In the genomic region with DNA sequence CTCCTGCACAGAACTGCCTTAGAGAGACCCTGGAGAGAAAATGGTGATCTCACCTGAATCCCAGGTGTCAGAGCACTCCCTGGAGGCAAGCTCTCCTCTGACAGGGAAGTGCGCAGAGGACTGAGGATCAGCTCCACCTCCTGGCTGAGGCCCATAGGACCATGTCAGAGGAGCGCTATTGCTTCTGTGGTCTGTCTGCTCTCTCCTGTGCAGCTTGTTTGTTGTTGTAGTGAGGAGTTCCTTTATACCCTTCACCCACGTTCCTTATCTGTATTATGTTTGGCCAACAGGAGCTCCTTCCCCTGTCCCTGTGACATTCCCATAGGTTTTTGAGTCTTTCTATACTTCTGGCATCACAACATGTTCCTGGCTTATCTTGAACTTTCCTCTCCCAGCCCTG, we compare ENCODE assay signal across 19 mouse cellular contexts.
DNase-seq lines count a peak whose midpoint lies in the region; ATAC-seq and TF ChIP-seq lines count a peak whose summit lies in the region.
"Had no signal": no experiment of that assay in that cellular context is flagged by ENCODE, and none has a peak within 500 bp of the region (broad histone marks: within the 10 kb centered on the region; RNA-seq: fewer than 3 reads in every experiment).

No protein-coding gene starts in this region.

- intact Hi-C loops in heart, postnatal 14 days (cut with DNase I), result loop anchor here (10.0 kb wide), 1 partner anchor 153 kb away; no protein-coding TSS in a partner anchor

- 46% methylated on average over 3 of the region's 3 CpGs for WGBS in heart, embryonic 13.5 days
- WGBS in heart, embryonic 14.5 days, result 39% methylated on average over 3 of the region's 3 CpGs
- WGBS in stomach, postnatal 0 days, result 57% methylated on average over 3 of the region's 3 CpGs
- WGBS in kidney, adult 2 months, result 82% methylated on average over 3 of the region's 3 CpGs

- TF ChIP-seq CTCF in stomach, postnatal 0 days (IDR thresholded peaks at IDR 0.05; ENCODE audit: low read depth), result peak; percentile 32
- no peak for TF ChIP-seq CTCF in kidney, adult 2 months (conservative IDR thresholded peaks at IDR 0.05; ENCODE audit: insufficient read depth, insufficient read length, low read depth, low read length)

- H3K4me1 ChIP-seq in heart, embryonic 13.5 days, result 0 out of 2 replicates have a peak, but pooled peaks cover 8% of the 10 kb centered on the region
- H3K4me1 ChIP-seq in heart, embryonic 14.5 days (ENCODE audit: control insufficient read depth in 2 of 2, insufficient read depth in 2 of 2, low read length in 2 of 2), result no peaks in the 10 kb centered on the region
- H3K4me1 ChIP-seq in stomach, postnatal 0 days (replicated peaks; ENCODE audit: control insufficient read depth, insufficient read depth), result no peaks in the 10 kb centered on the region
- H3K4me1 ChIP-seq in kidney, adult 2 months (ENCODE audit: control insufficient read depth, insufficient read depth, low read length), result no peaks in the 10 kb centered on the region
- H3K4me1 ChIP-seq: embryonic facial prominence, embryonic 12.5 days; forebrain, embryonic 15.5 days; hindbrain, embryonic 12.5 days had no signal

- H3K27ac ChIP-seq in heart, embryonic 13.5 days (replicated peaks), result peak overlapping the region; percentile 24; the same call in 1 of the 2 replicates
- H3K27ac ChIP-seq in heart, embryonic 14.5 days (replicated peaks in 1 of 2; ENCODE audit: control insufficient read depth in 1 of 2, insufficient read depth in 1 of 2, low read depth in 2 of 2, low read length in 2 of 2), result no peak overlapping the region
- no peak overlapping the region for H3K27ac ChIP-seq in stomach, postnatal 0 days (replicated peaks)
- no peak overlapping the region for H3K27ac ChIP-seq in kidney, adult 2 months (ENCODE audit: insufficient read depth, low read depth, low read length)
- H3K27ac ChIP-seq: embryonic facial prominence, embryonic 12.5 days; forebrain, embryonic 15.5 days; hindbrain, embryonic 12.5 days had no signal

- H3K27me3 ChIP-seq in heart, embryonic 13.5 days (replicated peaks), result no peaks in the 10 kb centered on the region
- no peaks in the 10 kb centered on the region for H3K27me3 ChIP-seq in heart, embryonic 14.5 days (ENCODE audit: control insufficient read depth, insufficient read depth, low read length)
- H3K27me3 ChIP-seq in stomach, postnatal 0 days (ENCODE audit: control insufficient read depth, insufficient read depth, low read length), result no peaks in the 10 kb centered on the region
- H3K27me3 ChIP-seq in kidney, adult 2 months (replicated peaks; ENCODE audit: control insufficient read depth, insufficient read depth, low read length), result no peaks in the 10 kb centered on the region
- H3K27me3 ChIP-seq: embryonic facial prominence, embryonic 12.5 days; forebrain, embryonic 15.5 days; hindbrain, embryonic 12.5 days had no signal

- DNase-seq in heart, adult 18-20 months, result peak; percentile 17 to 29
- no peak for DNase-seq in heart, postnatal 4 days
- no peak for DNase-seq in heart, postnatal 14 days
- peak; percentile 21 for DNase-seq in stomach, postnatal 0 days (ENCODE audit: low spot score)
- no peak for DNase-seq in kidney, adult 2 months
- DNase-seq: adrenal gland, postnatal 10 days; cerebellum, adult 11 months; cerebellum, adult 8-10 months; cerebellum, postnatal 14 days; embryo, embryonic 11 days; gastrocnemius, postnatal 36 days had no signal

- no peak for TF ChIP-seq POLR2A in kidney, adult 2 months (IDR thresholded peaks at IDR 0.05; ENCODE audit: low read depth, low read length)

- no peaks in the 10 kb centered on the region for H3K9me3 ChIP-seq in heart, embryonic 13.5 days
- H3K9me3 ChIP-seq in heart, embryonic 14.5 days (ENCODE audit: control insufficient read depth, low read length), result no peaks in the 10 kb centered on the region
- no peaks in the 10 kb centered on the region for H3K9me3 ChIP-seq in stomach, postnatal 0 days (ENCODE audit: control insufficient read depth, low read length)
- H3K9me3 ChIP-seq: embryonic facial prominence, embryonic 12.5 days; forebrain, embryonic 15.5 days; hindbrain, embryonic 12.5 days had no signal

- no peak overlapping the region for H3K4me3 ChIP-seq in heart, embryonic 13.5 days
- H3K4me3 ChIP-seq in heart, embryonic 14.5 days (ENCODE audit: control insufficient read depth in 1 of 2, insufficient read depth in 1 of 2, low read depth in 1 of 2, low read length in 2 of 2), result no peak overlapping the region
- H3K4me3 ChIP-seq in stomach, postnatal 0 days (ENCODE audit: low read depth, low read length), result no peak overlapping the region
- no peak overlapping the region for H3K4me3 ChIP-seq in kidney, adult 2 months (ENCODE audit: insufficient read depth, low read depth, low read length)
- H3K4me3 ChIP-seq: embryonic facial prominence, embryonic 12.5 days; forebrain, embryonic 15.5 days; hindbrain, embryonic 12.5 days had no signal

- H3K9ac ChIP-seq in heart, embryonic 13.5 days, result no peak overlapping the region
- H3K9ac ChIP-seq in heart, embryonic 14.5 days (ENCODE audit: low read length), result no peak overlapping the region
- no peak overlapping the region for H3K9ac ChIP-seq in stomach, postnatal 0 days (ENCODE audit: low read length)
- H3K9ac ChIP-seq: embryonic facial prominence, embryonic 12.5 days; forebrain, embryonic 15.5 days; hindbrain, embryonic 12.5 days had no signal

- no peak for TF ChIP-seq EP300 in stomach, postnatal 0 days (optimal IDR thresholded peaks at IDR 0.05)

- ATAC-seq in heart, embryonic 13.5 days (ENCODE audit: extremely low read depth, insufficient number of reproducible peaks, low FRiP score, low TSS enrichment), result no peak
- ATAC-seq in heart, embryonic 14.5 days (ENCODE audit: insufficient number of reproducible peaks, insufficient read depth, low FRiP score, low read depth), result peak; percentile 56
- ATAC-seq in stomach, postnatal 0 days (ENCODE audit: low FRiP score, low TSS enrichment), result peak; percentile 67; the same call in 1 of the 2 replicates
- ATAC-seq: forebrain, embryonic 15.5 days; hindbrain, embryonic 16.5 days; inflammation-experienced regulatory T-cells, adult 6 months; intestine, postnatal 0 days had no signal

- H3K4me2 ChIP-seq in heart, embryonic 13.5 days, result no peak overlapping the region
- H3K4me2 ChIP-seq in heart, embryonic 14.5 days (ENCODE audit: low read length), result no peak overlapping the region
- no peak overlapping the region for H3K4me2 ChIP-seq in stomach, postnatal 0 days (replicated peaks; ENCODE audit: low read depth)
- H3K4me2 ChIP-seq: embryonic facial prominence, embryonic 12.5 days; forebrain, embryonic 15.5 days; hindbrain, embryonic 12.5 days had no signal

- no peaks in the 10 kb centered on the region for H3K36me3 ChIP-seq in heart, embryonic 13.5 days
- no peaks in the 10 kb centered on the region for H3K36me3 ChIP-seq in heart, embryonic 14.5 days (ENCODE audit: control insufficient read depth, insufficient read depth, low read length)
- no peaks in the 10 kb centered on the region for H3K36me3 ChIP-seq in stomach, postnatal 0 days (ENCODE audit: control insufficient read depth, insufficient read depth, low read length)
- no peaks in the 10 kb centered on the region for H3K36me3 ChIP-seq in kidney, adult 2 months (ENCODE audit: control insufficient read depth, insufficient read depth, low read length)
- H3K36me3 ChIP-seq: embryonic facial prominence, embryonic 12.5 days; forebrain, embryonic 15.5 days; hindbrain, embryonic 12.5 days had no signal

Comparison
In these comparisons a context has a peak if more than half of its experiments do, and no peak if none do; other contexts are left out.
1. DNase-seq: peak in heart, adult 18-20 months (2 of 2) and stomach, postnatal 0 days (single experiment); none in heart, postnatal 4 days (single experiment), heart, postnatal 14 days (0 of 2) and kidney, adult 2 months (single experiment).